Mouse (Mus musculus) limb, embryonic 10.5 days (tissue): Measurements from ENCODE around the gene Ppm1h. TPM values are rescaled to one million over a fixed set of nuclear protein-coding genes. Genes with fewer than 3 reads are reported as not detected.

Experiments
- DNase-seq: peaks from one replicate; pipeline ENCODE4 v3.0.0-alpha.2; 2017; ENCODE audit warnings: low spot score
- H3K27ac ChIP-seq: fragments of 300-500 bp; sonication (generic); 2 replicates; pipeline ENCODE4 v1.5.1; 2016; ENCODE audit warnings: mild to moderate bottlenecking
- H3K27me3 ChIP-seq: fragments of 300-500 bp; sonication (generic); 2 replicates; pipeline ENCODE4 v1.6.1; 2016; ENCODE audit warnings: low read depth, mild to moderate bottlenecking; ENCODE audit not compliant: poor library complexity, severe bottlenecking
- H3K36me3 ChIP-seq: fragments of 300-500 bp; sonication (generic); 2 replicates; pipeline ENCODE4 v1.6.1; 2016; ENCODE audit warnings: mild to moderate bottlenecking, moderate library complexity
- H3K4me1 ChIP-seq: fragments of 300-500 bp; sonication (generic); 2 replicates; pipeline ENCODE4 v1.6.1; 2016
- H3K4me3 ChIP-seq: fragments of 300-500 bp; sonication (generic); 2 replicates; pipeline ENCODE4 v1.5.1; 2016; ENCODE audit warnings: mild to moderate bottlenecking, moderate library complexity
- H3K9me3 ChIP-seq: fragments of 300-500 bp; sonication (generic); replicated peaks from 2 replicates; pipeline ENCODE4 v1.6.1; 2016; ENCODE audit warnings: mild to moderate bottlenecking
- WGBS: fragments of 180-500 bp; shearing (Covaris S2); methylation state at CpG from one replicate; pipeline ENCODE4 v1.1.7; 2016; 5-methylcytosine and 5-hydroxymethylcytosine counted together
- polyA plus RNA-seq: library from polyadenylated mRNA; unstranded; fragments of >200 nt; fragmentation: Nextera tagmentation; extraction: Ambion mirVana; gene quantifications from 2 replicates; pipeline ENCODE4 v1.2.1, GENCODE M21; 2016

The Ppm1h gene
- polyA plus RNA-seq, 1 experiment from 2014 or later, result 4.4 TPM

DNA sequence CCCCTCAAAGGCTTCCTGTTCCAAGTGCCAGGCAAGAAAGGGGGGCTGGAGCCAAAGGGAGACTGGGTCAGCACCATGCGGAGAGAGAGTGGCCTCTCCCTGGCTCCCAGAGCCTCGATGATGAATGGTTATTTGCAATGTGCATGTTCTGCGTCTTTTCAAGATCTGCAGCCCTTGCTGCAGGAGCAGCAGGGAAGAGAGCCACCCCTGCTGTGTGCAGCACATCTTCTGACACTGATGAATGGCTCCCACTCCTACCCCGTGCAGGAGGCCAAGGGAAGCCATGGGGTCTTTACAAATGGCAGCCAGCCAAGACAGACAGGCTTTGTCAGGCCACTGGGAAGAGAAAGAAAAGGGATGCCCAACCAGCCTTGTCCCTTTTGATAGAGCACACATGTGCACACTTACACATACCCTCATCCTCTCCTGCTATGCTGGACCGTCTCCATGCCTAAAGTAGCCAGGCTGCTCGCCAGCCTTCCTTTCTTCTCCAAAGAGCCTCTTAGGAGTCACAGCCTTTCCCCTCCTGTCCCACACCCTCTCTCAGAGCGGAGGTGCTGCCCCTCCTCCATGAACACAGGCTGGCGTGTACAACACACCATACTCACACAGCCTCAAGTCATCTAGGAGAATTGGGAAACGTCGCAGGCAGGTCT lies 209.1 kb downstream of the Ppm1h start:
- Histone ChIP-seq H3K4me1 (peaks cover 81% of the 10 kb centered on the region), H3K27me3 (no peaks in the 10 kb centered on the region), H3K36me3 (no peaks in the 10 kb centered on the region), H3K9me3 (no peaks in the 10 kb centered on the region), H3K4me3 (peak overlapping the region; percentile 46), H3K27ac (peak overlapping the region; percentile 92)
- peak; percentile 67 for DNase-seq
- WGBS, result 41% methylated on average over 10 of the region's 10 CpGs

DNA sequence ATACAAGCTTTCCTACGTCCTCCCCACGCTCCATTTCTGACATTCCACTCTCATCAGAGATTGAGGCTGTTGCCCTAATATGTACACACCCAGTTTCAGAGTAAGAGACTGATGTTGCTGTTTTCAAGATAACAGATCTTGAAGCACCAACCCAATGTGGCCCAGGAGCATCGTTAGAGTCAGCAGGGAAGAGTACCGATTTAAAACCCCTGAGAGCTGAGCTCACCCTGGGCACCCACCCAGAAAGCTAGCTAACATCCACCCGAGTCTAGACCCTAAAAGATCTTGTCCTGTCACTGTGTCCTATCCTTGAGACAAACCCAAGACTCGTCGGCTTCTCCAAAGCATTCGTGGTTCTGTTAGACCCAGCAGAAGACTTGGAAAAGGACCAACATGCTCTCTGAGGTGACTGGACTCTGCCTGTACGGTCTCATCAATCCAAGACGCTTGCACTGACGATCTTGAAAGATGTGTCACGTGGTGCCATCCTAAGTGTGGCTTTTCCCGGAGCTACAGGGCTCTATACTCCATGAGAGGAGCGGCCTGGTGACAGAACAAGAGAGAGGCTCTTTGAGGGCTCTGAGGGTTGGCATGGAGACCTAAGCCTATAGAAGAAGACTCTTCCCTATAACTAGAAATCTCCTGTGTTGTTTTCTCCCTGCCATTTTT lies 212.3 kb downstream of the Ppm1h start:
- Histone ChIP-seq H3K4me3 (no peak overlapping the region), H3K36me3 (no peaks in the 10 kb centered on the region), H3K27ac (peak overlapping the region; percentile 92; the same call in 1 of the 2 replicates), H3K9me3 (no peaks in the 10 kb centered on the region), H3K4me1 (peaks cover 68% of the 10 kb centered on the region), H3K27me3 (no peaks in the 10 kb centered on the region)
- DNase-seq, result no peak
- 92% methylated on average over 14 of the region's 14 CpGs for WGBS

DNA sequence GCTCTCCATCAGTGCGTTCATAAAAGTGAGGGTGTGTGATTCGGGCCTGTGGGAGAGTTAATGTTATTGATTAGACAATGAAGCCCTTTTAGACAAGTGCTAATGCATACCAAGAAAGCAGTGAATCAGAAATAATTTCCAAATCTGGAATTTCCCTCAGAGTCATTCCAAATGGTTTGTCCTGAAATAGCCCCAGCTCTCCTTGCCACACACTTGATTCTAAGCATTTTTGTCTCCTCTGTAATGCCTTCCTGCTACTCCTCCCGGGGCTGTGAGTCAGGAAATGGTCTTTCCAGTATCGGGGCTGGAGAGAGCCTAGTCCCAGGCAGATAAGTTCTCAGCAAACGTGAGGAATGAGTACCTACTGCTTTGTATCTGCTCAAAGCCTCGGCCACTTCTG lies 212.9 kb downstream of the Ppm1h start:
- Histone ChIP-seq H3K27ac (0 out of 2 replicates have a peak overlapping the region, but pooled peaks have one; percentile 3), H3K9me3 (no peaks in the 10 kb centered on the region), H3K36me3 (no peaks in the 10 kb centered on the region), H3K27me3 (no peaks in the 10 kb centered on the region), H3K4me3 (no peak overlapping the region), H3K4me1 (peaks cover 62% of the 10 kb centered on the region)
- no peak for DNase-seq
- WGBS, result 86% methylated on average over 6 of the region's 6 CpGs

- WGBS, result 74% methylated on average over 12 of the region's 12 CpGs
- Histone ChIP-seq H3K4me1 (peaks cover 32% of the 10 kb centered on the region), H3K4me3 (no peak overlapping the region), H3K36me3 (no peaks in the 10 kb centered on the region), H3K27ac (peak overlapping the region; percentile 38), H3K27me3 (no peaks in the 10 kb centered on the region), H3K9me3 (no peaks in the 10 kb centered on the region)
- no peak for DNase-seq
Observed at GRCm38 (mm10) chr10:122894555-122895069, 216.1 kb downstream of the Ppm1h start.

GRCm38 (mm10) chr10:122895121-122895770 lies 216.7 kb downstream of the Ppm1h start:
- Histone ChIP-seq H3K27me3 (no peaks in the 10 kb centered on the region), H3K36me3 (no peaks in the 10 kb centered on the region), H3K27ac (peak overlapping the region; percentile 38), H3K9me3 (no peaks in the 10 kb centered on the region), H3K4me1 (peaks cover 32% of the 10 kb centered on the region), H3K4me3 (no peak overlapping the region)
- no peak for DNase-seq
- WGBS, result 82% methylated on average over 12 of the region's 12 CpGs

GRCm38 (mm10) chr10:122899971-122900370 lies 221.4 kb downstream of the Ppm1h start:
- Histone ChIP-seq H3K4me3 (no peak overlapping the region), H3K9me3 (no peaks in the 10 kb centered on the region), H3K4me1 (peaks cover 51% of the 10 kb centered on the region), H3K27ac (peak overlapping the region; percentile 70), H3K27me3 (no peaks in the 10 kb centered on the region), H3K36me3 (no peaks in the 10 kb centered on the region)
- no peak for DNase-seq
- WGBS, result 74% methylated on average over 7 of the region's 7 CpGs

DNA sequence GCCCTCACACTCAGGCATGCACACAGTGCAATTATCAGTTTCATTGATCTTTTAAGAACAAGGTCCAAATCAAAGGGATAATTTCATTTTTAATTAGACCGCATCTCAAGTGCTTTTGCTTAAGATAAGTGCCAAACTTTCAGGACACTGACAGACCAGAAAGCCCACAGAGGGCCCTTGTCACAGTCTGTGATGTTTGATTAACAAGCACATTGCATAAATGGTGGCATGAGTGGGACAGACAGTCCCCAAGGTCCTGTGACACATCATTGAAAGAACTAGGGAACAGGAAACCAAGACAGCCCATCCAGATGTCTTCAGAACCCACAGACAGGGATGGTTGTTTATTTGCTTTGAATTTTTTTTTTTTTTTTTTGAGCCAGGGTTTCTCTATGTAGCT lies 221.9 kb downstream of the Ppm1h start:
- no peaks in the 10 kb centered on the region for H3K36me3 ChIP-seq
- 95% methylated on average over 1 of the region's 1 CpGs for WGBS
- peaks cover 47% of the 10 kb centered on the region for H3K4me1 ChIP-seq
- no peak for DNase-seq
- H3K4me3 ChIP-seq, result no peak overlapping the region
- no peaks in the 10 kb centered on the region for H3K27me3 ChIP-seq
- H3K27ac ChIP-seq, result peak overlapping the region; percentile 70; the same call in 1 of the 2 replicates
- no peaks in the 10 kb centered on the region for H3K9me3 ChIP-seq

- Histone ChIP-seq H3K4me1 (peaks cover 47% of the 10 kb centered on the region), H3K4me3 (no peak overlapping the region), H3K27ac (peak overlapping the region; percentile 9; the same call in 1 of the 2 replicates), H3K9me3 (no peaks in the 10 kb centered on the region), H3K36me3 (no peaks in the 10 kb centered on the region), H3K27me3 (no peaks in the 10 kb centered on the region)
- WGBS, result 82% methylated on average over 5 of the region's 5 CpGs
- no peak for DNase-seq
Observed at GRCm38 (mm10) chr10:122901379-122901778, 222.8 kb downstream of the Ppm1h start.

- peak; percentile 39 for DNase-seq
- H3K4me3 ChIP-seq, result no peak overlapping the region
- peaks cover 59% of the 10 kb centered on the region for H3K4me1 ChIP-seq
- H3K36me3 ChIP-seq, result no peaks in the 10 kb centered on the region
- peak overlapping the region; percentile 80 for H3K27ac ChIP-seq
- no peaks in the 10 kb centered on the region for H3K27me3 ChIP-seq
- no peaks in the 10 kb centered on the region for H3K9me3 ChIP-seq
- 84% methylated on average over 9 of the region's 9 CpGs for WGBS
Observed at GRCm38 (mm10) chr10:122909406-122910032, 231.0 kb downstream of the Ppm1h start.

- Histone ChIP-seq H3K4me3 (peak overlapping the region; percentile 42), H3K27ac (peak overlapping the region; percentile 95), H3K4me1 (peaks cover 66% of the 10 kb centered on the region), H3K9me3 (no peaks in the 10 kb centered on the region), H3K36me3 (no peaks in the 10 kb centered on the region), H3K27me3 (no peaks in the 10 kb centered on the region)
- WGBS, result 9% methylated on average over 8 of the region's 8 CpGs
- peak; percentile 79 for DNase-seq
Observed at GRCm38 (mm10) chr10:122910798-122911225, 232.2 kb downstream of the Ppm1h start.

DNA sequence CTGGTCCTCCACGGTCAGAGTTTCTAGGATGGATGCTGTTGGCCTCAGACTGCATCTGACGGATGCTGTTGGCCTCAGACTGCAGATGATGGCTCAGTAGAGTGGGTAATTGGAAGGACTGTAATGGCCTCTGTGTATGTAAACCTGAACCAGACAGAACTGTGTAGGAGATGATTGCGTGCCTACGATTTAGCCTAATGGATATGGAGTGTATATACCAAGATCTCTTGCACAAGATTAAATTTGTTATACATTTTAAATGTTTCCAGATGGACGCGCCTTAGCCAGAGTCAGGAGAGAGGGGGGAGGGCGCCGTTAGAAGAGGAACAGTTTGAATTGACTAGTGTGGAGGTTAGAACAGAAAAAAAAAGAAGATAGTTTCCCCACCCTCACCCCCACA lies 233.1 kb downstream of the Ppm1h start:
- peak; percentile 58 for DNase-seq
- no peaks in the 10 kb centered on the region for H3K36me3 ChIP-seq
- peak overlapping the region; percentile 42 for H3K4me3 ChIP-seq
- H3K27ac ChIP-seq, result peak overlapping the region; percentile 95
- H3K27me3 ChIP-seq, result no peaks in the 10 kb centered on the region
- no peaks in the 10 kb centered on the region for H3K9me3 ChIP-seq
- H3K4me1 ChIP-seq, result peaks cover 75% of the 10 kb centered on the region
- 32% methylated on average over 8 of the region's 8 CpGs for WGBS

- 24% methylated on average over 12 of the region's 12 CpGs for WGBS
- Histone ChIP-seq H3K27me3 (no peaks in the 10 kb centered on the region), H3K36me3 (no peaks in the 10 kb centered on the region), H3K4me3 (peak overlapping the region; percentile 42), H3K27ac (peak overlapping the region; percentile 95), H3K9me3 (no peaks in the 10 kb centered on the region), H3K4me1 (peaks cover 78% of the 10 kb centered on the region)
- peak; percentile 57 for DNase-seq
Observed at GRCm38 (mm10) chr10:122912086-122912690, 233.6 kb downstream of the Ppm1h start.
